Mouse (Mus musculus): ENCODE measurements around the gene Olfr791. TPM values are rescaled to one million over a fixed set of nuclear protein-coding genes. Genes with fewer than 3 reads are reported as not detected.

The Olfr791 gene
- not detected in 2 replicates for polyA plus RNA-seq (2012; rRNA removed)

DNA sequence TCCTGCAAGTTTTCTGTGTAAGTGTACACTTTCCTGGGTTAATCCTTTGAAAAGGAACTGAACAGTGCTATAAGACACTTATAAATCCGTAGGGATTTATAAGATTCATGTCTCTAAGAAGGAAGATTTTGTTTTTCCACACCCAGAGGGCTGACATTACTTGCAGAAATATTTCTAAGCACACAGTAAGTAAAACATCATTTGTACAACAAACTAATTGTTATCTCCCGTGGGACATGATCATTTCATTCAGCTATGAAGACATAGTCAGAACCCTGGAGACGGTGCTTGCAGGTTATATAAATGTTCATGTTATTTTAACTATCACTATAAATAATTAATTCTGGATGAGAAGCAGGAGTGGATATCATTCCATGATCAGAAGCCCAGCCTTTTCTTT is at the start of gene Olfr791:
Gene Olfr791 (plus strand): TSS at position 301 of the 400 bp plus-strand sequence.
- DNase-seq: no peak
- H3K4me3 ChIP-seq (replicated peaks; ENCODE audit: extremely low read depth, low read depth, low read length): no peak within 1 kb of the TSS
- 58% methylated on average over 3 of the region's 3 CpGs for WGBS
- TF ChIP-seq POLR2A (IDR thresholded peaks at IDR 0.05; ENCODE audit: borderline replicate concordance, extremely low read depth, low read depth, low read length) (no peak), CTCF (IDR thresholded peaks at IDR 0.05; ENCODE audit: insufficient read depth, low read length) (no peak)
- no peaks in the 10 kb centered on the region for H3K4me1 ChIP-seq (ENCODE audit: control insufficient read depth, insufficient read depth, low read length)

DNA sequence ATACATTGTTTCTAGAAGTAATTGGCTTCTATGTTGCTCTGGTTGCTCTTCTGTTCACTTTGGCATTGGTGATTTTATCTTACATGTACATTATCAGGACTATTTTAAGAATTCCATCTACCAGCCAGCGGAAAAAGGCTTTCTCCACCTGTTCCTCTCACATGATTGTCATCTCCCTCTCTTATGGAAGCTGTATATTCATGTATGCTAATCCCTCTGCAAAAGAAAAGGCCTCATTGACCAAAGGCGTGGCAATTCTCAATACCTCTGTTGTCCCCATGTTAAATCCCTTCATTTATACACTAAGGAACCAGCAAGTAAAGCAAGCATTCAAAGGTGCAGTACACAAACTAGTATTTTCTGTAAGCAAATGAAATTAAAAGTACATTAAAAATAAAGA is 48.3 kb upstream of the Olfr791 start:
- no peaks in the 10 kb centered on the region for H3K4me1 ChIP-seq (ENCODE audit: control insufficient read depth, insufficient read depth, low read length)
- no peak for TF ChIP-seq POLR2A (IDR thresholded peaks at IDR 0.05; ENCODE audit: borderline replicate concordance, extremely low read depth, low read depth, low read length)
- no peak for TF ChIP-seq CTCF (IDR thresholded peaks at IDR 0.05; ENCODE audit: insufficient read depth, low read length)
- 57% methylated on average over 2 of the region's 2 CpGs for WGBS
- DNase-seq: no peak
- H3K4me3 ChIP-seq (replicated peaks; ENCODE audit: extremely low read depth, low read depth, low read length): no peak overlapping the region

DNA sequence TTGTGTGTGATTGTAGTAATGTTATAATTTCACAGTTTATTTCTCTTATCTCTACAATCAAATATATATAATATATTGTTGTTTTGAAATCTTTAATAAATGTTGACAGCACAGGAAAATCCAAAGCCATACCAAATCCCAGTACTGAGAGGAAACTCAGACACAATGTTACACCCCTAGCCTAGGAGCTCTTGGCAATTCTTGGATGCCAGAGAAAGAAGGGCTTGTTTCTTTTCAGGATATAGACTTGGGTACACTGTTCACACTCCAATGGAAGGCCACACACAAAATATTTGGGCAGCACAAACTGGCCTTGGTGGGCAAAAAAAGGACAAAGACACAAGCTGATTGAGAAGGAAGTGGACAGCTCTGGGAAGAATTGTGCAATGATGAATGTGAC is 47.9 kb upstream of the Olfr791 start:
- Histone ChIP-seq H3K4me3 (replicated peaks; ENCODE audit: extremely low read depth, low read depth, low read length) (no peak overlapping the region), H3K4me1 (ENCODE audit: control insufficient read depth, insufficient read depth, low read length) (no peaks in the 10 kb centered on the region)
- TF ChIP-seq POLR2A (IDR thresholded peaks at IDR 0.05; ENCODE audit: borderline replicate concordance, extremely low read depth, low read depth, low read length) (no peak), CTCF (IDR thresholded peaks at IDR 0.05; ENCODE audit: insufficient read depth, low read length) (no peak)
- no peak for DNase-seq

DNA sequence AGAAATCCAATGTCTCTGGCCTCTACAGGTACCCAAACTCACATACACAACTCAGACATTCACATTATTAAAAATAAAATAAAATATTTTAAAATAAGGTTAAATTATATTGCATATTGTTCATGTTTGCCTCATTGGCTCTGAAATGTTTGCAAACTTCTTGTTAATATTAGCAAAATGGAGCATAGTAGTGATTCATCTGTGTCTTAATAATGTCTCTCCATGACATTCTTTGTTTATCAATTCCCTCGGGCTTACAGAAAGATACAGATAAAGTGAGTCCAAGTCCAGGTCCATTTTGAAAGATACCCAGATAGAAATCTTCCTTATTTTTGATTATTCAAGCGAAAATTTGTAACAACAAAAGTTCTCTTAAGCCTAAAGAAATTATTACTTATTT is 37.1 kb upstream of the Olfr791 start, which contains the start of gene Olfr789:
Gene Olfr789 (plus strand): TSS at position 301 of the 400 bp plus-strand sequence.
- no peak for DNase-seq
- Histone ChIP-seq H3K4me3 (replicated peaks; ENCODE audit: extremely low read depth, low read depth, low read length) (no peak within 1 kb of the TSS), H3K4me1 (ENCODE audit: control insufficient read depth, insufficient read depth, low read length) (no peaks in the 10 kb centered on the region)
- WGBS: 38% methylated on average over 2 of the region's 2 CpGs
- TF ChIP-seq CTCF (IDR thresholded peaks at IDR 0.05; ENCODE audit: insufficient read depth, low read length) (no peak), POLR2A (IDR thresholded peaks at IDR 0.05; ENCODE audit: borderline replicate concordance, extremely low read depth, low read depth, low read length) (no peak)

DNA sequence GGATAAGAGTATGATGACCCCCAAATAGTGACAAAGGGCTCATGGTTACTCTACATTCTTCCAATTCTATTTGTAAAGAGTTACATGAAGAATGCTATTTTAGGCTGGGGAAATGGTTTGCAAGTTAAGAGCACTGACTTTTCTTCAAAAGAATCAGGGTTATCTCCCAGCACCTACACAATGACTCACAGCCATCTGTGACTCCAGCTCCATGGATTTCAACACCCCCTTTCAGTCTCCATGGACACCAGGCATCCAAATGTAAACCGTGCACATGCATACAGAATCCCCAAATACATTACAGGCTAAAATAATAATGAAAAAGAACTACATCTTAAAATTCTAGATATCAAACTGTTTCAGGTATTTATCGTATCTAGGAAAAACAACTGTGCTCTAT is 31.5 kb upstream of the Olfr791 start:
- no peaks in the 10 kb centered on the region for H3K4me1 ChIP-seq (ENCODE audit: control insufficient read depth, insufficient read depth, low read length)
- TF ChIP-seq POLR2A (IDR thresholded peaks at IDR 0.05; ENCODE audit: borderline replicate concordance, extremely low read depth, low read depth, low read length) (no peak), CTCF (IDR thresholded peaks at IDR 0.05; ENCODE audit: insufficient read depth, low read length) (no peak)
- no peak for DNase-seq
- WGBS: 67% methylated on average over 2 of the region's 2 CpGs
- no peak overlapping the region for H3K4me3 ChIP-seq (replicated peaks; ENCODE audit: extremely low read depth, low read depth, low read length)

DNA sequence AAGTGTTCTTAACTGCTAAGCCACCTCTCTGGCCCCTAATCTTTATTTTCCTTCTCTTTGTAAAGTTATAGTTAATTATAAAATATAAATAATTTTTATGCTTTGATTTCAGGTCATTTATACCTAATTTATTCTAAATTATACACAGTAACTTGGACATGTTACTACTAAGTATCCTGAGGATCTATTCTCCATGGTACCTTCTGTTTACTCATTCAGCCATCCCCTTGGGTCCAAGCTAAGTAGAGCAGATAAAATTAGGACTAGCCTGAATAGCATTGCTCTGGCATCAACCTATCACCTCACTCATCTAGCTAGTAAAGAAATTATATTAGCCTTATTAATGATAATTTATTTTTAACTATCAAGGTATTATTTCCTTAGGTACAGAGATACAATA is 23.4 kb upstream of the Olfr791 start, which contains the start of gene Olfr790:
Gene Olfr790 (plus strand): TSS at position 301 of the 400 bp plus-strand sequence.
- Histone ChIP-seq H3K4me3 (replicated peaks; ENCODE audit: extremely low read depth, low read depth, low read length) (no peak within 1 kb of the TSS), H3K4me1 (ENCODE audit: control insufficient read depth, insufficient read depth, low read length) (no peaks in the 10 kb centered on the region)
- DNase-seq: no peak
- TF ChIP-seq POLR2A (IDR thresholded peaks at IDR 0.05; ENCODE audit: borderline replicate concordance, extremely low read depth, low read depth, low read length): no peak
- no peak for TF ChIP-seq CTCF (IDR thresholded peaks at IDR 0.05; ENCODE audit: insufficient read depth, low read length)

DNA sequence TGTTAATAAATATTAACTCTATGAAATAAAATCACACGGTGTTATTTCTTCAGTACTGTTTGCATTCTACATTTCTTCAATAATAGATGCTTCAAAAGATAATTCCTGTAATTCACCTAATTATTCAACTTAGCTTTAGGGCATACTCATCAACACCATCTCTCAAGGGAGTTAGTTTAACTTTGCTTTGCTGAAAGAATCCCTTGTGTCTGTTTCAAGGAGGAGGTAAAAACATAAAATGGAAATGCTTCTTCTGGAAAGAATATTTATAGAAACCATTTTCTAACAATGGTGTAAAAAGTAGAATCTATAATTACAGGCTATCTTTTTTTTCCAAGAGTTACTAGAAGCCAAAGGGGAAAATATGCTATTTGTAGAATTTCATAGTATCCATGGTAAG is 17.3 kb downstream of the Olfr791 start, which contains the start of gene Olfr792:
Gene Olfr792 (plus strand): TSS at position 301 of the 400 bp plus-strand sequence.
- TF ChIP-seq POLR2A (IDR thresholded peaks at IDR 0.05; ENCODE audit: borderline replicate concordance, extremely low read depth, low read depth, low read length) (no peak), CTCF (IDR thresholded peaks at IDR 0.05; ENCODE audit: insufficient read depth, low read length) (no peak)
- no peak within 1 kb of the TSS for H3K4me3 ChIP-seq (replicated peaks; ENCODE audit: extremely low read depth, low read depth, low read length)
- DNase-seq: no peak
- H3K4me1 ChIP-seq (ENCODE audit: control insufficient read depth, insufficient read depth, low read length): no peaks in the 10 kb centered on the region
- WGBS: 85% methylated on average over 1 of the region's 1 CpGs

DNA sequence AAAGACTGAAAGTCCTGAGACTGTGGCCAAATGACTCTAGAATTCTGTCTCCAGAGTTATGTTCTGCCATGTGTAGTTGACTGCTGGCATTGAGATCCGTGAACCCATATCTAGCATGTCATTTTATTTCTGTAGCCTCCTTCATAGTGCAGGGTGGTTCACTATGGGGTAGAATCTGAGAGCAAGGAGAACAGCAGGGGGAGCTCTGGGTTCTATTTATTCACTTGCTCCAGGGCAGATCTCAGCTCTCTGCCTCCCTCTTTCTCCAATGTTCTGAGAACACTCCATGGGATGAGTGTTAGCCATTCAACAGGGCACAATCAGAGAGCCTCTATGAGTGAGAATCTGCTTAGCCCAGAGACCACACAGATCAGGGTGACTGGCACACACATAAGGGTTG is 27.8 kb downstream of the Olfr791 start:
- Histone ChIP-seq H3K4me3 (replicated peaks; ENCODE audit: extremely low read depth, low read depth, low read length) (no peak overlapping the region), H3K4me1 (ENCODE audit: control insufficient read depth, insufficient read depth, low read length) (no peaks in the 10 kb centered on the region)
- WGBS: 33% methylated on average over 1 of the region's 1 CpGs
- DNase-seq: no peak
- no peak for TF ChIP-seq POLR2A (IDR thresholded peaks at IDR 0.05; ENCODE audit: borderline replicate concordance, extremely low read depth, low read depth, low read length)
- TF ChIP-seq CTCF (IDR thresholded peaks at IDR 0.05; ENCODE audit: insufficient read depth, low read length): no peak

DNA sequence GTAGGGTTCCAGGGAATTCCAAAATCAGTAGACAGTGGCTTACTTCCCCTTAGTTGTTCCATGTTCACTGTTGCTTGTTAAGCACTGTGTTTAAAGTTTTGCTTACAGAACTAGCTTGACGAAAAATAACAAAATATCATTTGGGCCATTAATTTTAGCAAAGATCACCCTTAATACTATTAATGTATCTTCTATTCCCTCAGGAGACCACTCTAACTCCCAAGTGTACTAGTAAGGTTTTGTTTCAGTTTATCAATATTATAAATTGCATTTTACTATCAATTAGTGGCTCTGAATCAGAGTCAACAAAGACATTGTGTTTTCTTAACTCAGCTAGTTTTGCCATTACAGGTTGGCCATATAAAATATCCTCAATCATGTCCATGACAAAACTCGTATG is 45.8 kb downstream of the Olfr791 start, which contains the start of gene Olfr794:
Gene Olfr794 (plus strand): TSS at position 301 of the 400 bp plus-strand sequence.
- WGBS: 69% methylated on average over 2 of the region's 2 CpGs
- TF ChIP-seq CTCF (IDR thresholded peaks at IDR 0.05; ENCODE audit: insufficient read depth, low read length): no peak
- no peak for TF ChIP-seq POLR2A (IDR thresholded peaks at IDR 0.05; ENCODE audit: borderline replicate concordance, extremely low read depth, low read depth, low read length)

DNA sequence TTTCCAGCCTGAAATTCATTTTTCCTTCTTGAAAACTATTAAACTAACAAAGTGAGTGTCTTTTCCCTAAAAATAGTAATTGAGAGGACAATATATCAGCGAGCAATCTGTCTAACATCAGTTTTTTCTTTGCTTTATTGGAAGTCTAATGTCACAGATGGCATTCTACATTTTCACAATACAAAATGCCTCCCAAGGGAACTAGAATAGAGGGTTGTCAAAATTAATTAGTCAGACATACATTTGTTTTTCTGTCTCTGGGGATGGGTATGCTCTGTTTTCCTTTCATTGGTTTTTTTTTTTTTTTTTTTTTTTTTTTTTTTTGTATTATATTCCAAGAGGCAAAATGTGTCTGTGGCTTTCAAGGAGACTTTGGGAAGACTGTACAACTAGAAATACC is 55.5 kb downstream of the Olfr791 start:
- no peak for TF ChIP-seq CTCF (IDR thresholded peaks at IDR 0.05; ENCODE audit: insufficient read depth, low read length)
- TF ChIP-seq POLR2A (IDR thresholded peaks at IDR 0.05; ENCODE audit: borderline replicate concordance, extremely low read depth, low read depth, low read length): no peak
- Histone ChIP-seq H3K4me1 (ENCODE audit: control insufficient read depth, insufficient read depth, low read length) (no peaks in the 10 kb centered on the region), H3K4me3 (replicated peaks; ENCODE audit: extremely low read depth, low read depth, low read length) (no peak overlapping the region)
- no peak for DNase-seq
- whole genome bisulfite sequencing: 60% methylated on average over 1 of the region's 1 CpGs

More for the DNA sequence above, 45.8 kb downstream of the Olfr791 start, which contains the start of gene Olfr794:
- no peak within 1 kb of the TSS for H3K4me3 ChIP-seq (replicated peaks; ENCODE audit: extremely low read depth, low read depth, low read length)
- no peak for DNase-seq
- no peaks in the 10 kb centered on the region for H3K4me1 ChIP-seq (ENCODE audit: control insufficient read depth, insufficient read depth, low read length)

Other genes with a start within 250 kb of the Olfr791 start
- gene Olfr780, start 203.7 kb upstream of the Olfr791 start, polyA plus RNA-seq (2012; rRNA removed): not detected in 2 replicates
- gene Olfr781, start 192.9 kb upstream of the Olfr791 start, polyA plus RNA-seq (2012; rRNA removed): not detected in 2 replicates
- not detected in 2 replicates for gene Olfr782, start 172.9 kb upstream of the Olfr791 start, polyA plus RNA-seq (2012; rRNA removed)
- gene Olfr784, start 137.7 kb upstream of the Olfr791 start, polyA plus RNA-seq (2012; rRNA removed): 0.05 TPM in 1 of 2 replicates, not detected in the other
- gene Olfr785, start 116.4 kb upstream of the Olfr791 start, polyA plus RNA-seq (2012; rRNA removed): not detected in 2 replicates
- not detected in 2 replicates for gene Olfr786, start 94.5 kb upstream of the Olfr791 start, polyA plus RNA-seq (2012; rRNA removed)
- not detected in 2 replicates for gene Olfr787, start 59.9 kb upstream of the Olfr791 start, polyA plus RNA-seq (2012; rRNA removed)
- gene Olfr788, start 50.8 kb upstream of the Olfr791 start, polyA plus RNA-seq (2012; rRNA removed): not detected in 2 replicates
- not detected in 2 replicates for gene Olfr789, start 37.0 kb upstream of the Olfr791 start, polyA plus RNA-seq (2012; rRNA removed)
- not detected in 2 replicates for gene Olfr790, start 23.3 kb upstream of the Olfr791 start, polyA plus RNA-seq (2012; rRNA removed)
- gene Olfr792, start 17.4 kb downstream of the Olfr791 start, polyA plus RNA-seq (2012; rRNA removed): not detected in 2 replicates
- gene Olfr794, start 45.9 kb downstream of the Olfr791 start, polyA plus RNA-seq (2012; rRNA removed): not detected in 2 replicates
- gene Olfr796, start 90.8 kb downstream of the Olfr791 start, polyA plus RNA-seq (2012; rRNA removed): not detected in 2 replicates
- not detected in 2 replicates for gene Olfr798, start 106.1 kb downstream of the Olfr791 start, polyA plus RNA-seq (2012; rRNA removed)
- gene Olfr799, start 115.7 kb downstream of the Olfr791 start, polyA plus RNA-seq (2012; rRNA removed): not detected in 2 replicates
- gene Olfr800, start 135.9 kb downstream of the Olfr791 start, polyA plus RNA-seq (2012; rRNA removed): not detected in 2 replicates
- gene Olfr801, start 152.1 kb downstream of the Olfr791 start, polyA plus RNA-seq (2012; rRNA removed): not detected in 2 replicates
- gene Olfr802, start 166.4 kb downstream of the Olfr791 start, polyA plus RNA-seq (2012; rRNA removed): not detected in 2 replicates
- gene Olfr803, start 172.5 kb downstream of the Olfr791 start, polyA plus RNA-seq (2012; rRNA removed): not detected in 2 replicates
- gene Olfr804, start 181.4 kb downstream of the Olfr791 start, polyA plus RNA-seq (2012; rRNA removed): not detected in 2 replicates
- gene Olfr805, start 207.6 kb downstream of the Olfr791 start, polyA plus RNA-seq (2012; rRNA removed): not detected in 2 replicates
- not detected in 2 replicates for gene Olfr806, start 220.1 kb downstream of the Olfr791 start, polyA plus RNA-seq (2012; rRNA removed)
- not detected in 2 replicates for gene Olfr807, start 236.0 kb downstream of the Olfr791 start, polyA plus RNA-seq (2012; rRNA removed)
- not detected in 2 replicates for gene Olfr808, start 243.7 kb downstream of the Olfr791 start, polyA plus RNA-seq (2012; rRNA removed)